Mouse (Mus musculus): Measurements from ENCODE around the gene Suv39h1. TPM values are rescaled to one million over a fixed set of nuclear protein-coding genes. Genes with fewer than 3 reads are reported as not detected.
"Not testable (repeated sequence)": the region's sequence is repeated elsewhere in the genome, so short reads cannot be mapped to it uniquely, and the experiment has no call there.

The Suv39h1 gene
- polyA plus RNA-seq, 1 experiment, result 16.0 TPM

- H3K27me3 ChIP-seq (ENCODE audit: control insufficient read depth, insufficient read depth, insufficient read length), result no peaks in the 10 kb centered on the region
- H3K36me3 ChIP-seq (ENCODE audit: control insufficient read depth, insufficient read depth), result no peaks in the 10 kb centered on the region
- peak overlapping the region; percentile 20 for H3K4me3 ChIP-seq
These were observed 21.0 kb upstream of the Suv39h1 start for GRCm38 (mm10) chrX:8095546-8095945.

GRCm38 (mm10) chrX:8090954-8091347 is 16.4 kb upstream of the Suv39h1 start:
- H3K27me3 ChIP-seq (ENCODE audit: control insufficient read depth, insufficient read depth, insufficient read length); H3ac ChIP-seq (ENCODE audit: control insufficient read depth, insufficient read length); H3K4me2 ChIP-seq (ENCODE audit: low read depth); H3K4me3 ChIP-seq; H3K36me3 ChIP-seq (ENCODE audit: control insufficient read depth, insufficient read depth); H3K79me2 ChIP-seq (ENCODE audit: control insufficient read depth, insufficient read depth): not testable (repeated sequence)

More at GRCm38 (mm10) chrX:8095546-8095945, 21.0 kb upstream of the Suv39h1 start:
- Histone ChIP-seq H3K79me2 (ENCODE audit: control insufficient read depth, insufficient read depth) (no peaks in the 10 kb centered on the region), H3ac (ENCODE audit: control insufficient read depth, insufficient read length) (no peak overlapping the region), H3K4me2 (ENCODE audit: low read depth) (peak overlapping the region; percentile 42)
- TF ChIP-seq TCF12 (IDR thresholded peaks at IDR 0.05; ENCODE audit: insufficient read depth, poor library complexity, severe bottlenecking), result no peak
- TF ChIP-seq MYOD1 (IDR thresholded peaks at IDR 0.05; ENCODE audit: control insufficient read depth in 1 of 3, insufficient read length in 2 of 3, low read depth in 2 of 3), result no peak
- no peak for TF ChIP-seq E2F4 (IDR thresholded peaks at IDR 0.05; ENCODE audit: insufficient read depth)
- no peak for TF ChIP-seq REST (IDR thresholded peaks at IDR 0.05; ENCODE audit: insufficient read depth, insufficient read length)
- TF ChIP-seq MYOG (IDR thresholded peaks at IDR 0.05; ENCODE audit: control insufficient read depth in 1 of 3, insufficient read depth in 1 of 3, insufficient read length in 2 of 3, low read depth in 2 of 3), result no peak
- TF ChIP-seq TCF3 (IDR thresholded peaks at IDR 0.05; ENCODE audit: insufficient read length, low read depth), result no peak
- TF ChIP-seq MAX (IDR thresholded peaks at IDR 0.05; ENCODE audit: low read depth), result no peak
- TF ChIP-seq USF1 (IDR thresholded peaks at IDR 0.05; ENCODE audit: low read depth), result no peak
- TF ChIP-seq CEBPB (IDR thresholded peaks at IDR 0.05; ENCODE audit: insufficient read depth, poor library complexity, severe bottlenecking), result no peak

- Histone ChIP-seq H3ac (ENCODE audit: control insufficient read depth, insufficient read length) (no peak within 1 kb of the TSS), H3K36me3 (ENCODE audit: control insufficient read depth, insufficient read depth) (no peaks in the 10 kb centered on the region), H3K27me3 (ENCODE audit: control insufficient read depth, insufficient read depth, insufficient read length) (no peaks in the 10 kb centered on the region), H3K4me3 (no peak within 1 kb of the TSS), H3K4me2 (ENCODE audit: low read depth) (no peak within 1 kb of the TSS), H3K79me2 (ENCODE audit: control insufficient read depth, insufficient read depth) (no peaks in the 10 kb centered on the region)
- no peak for TF ChIP-seq SRF (IDR thresholded peaks at IDR 0.05; ENCODE audit: control insufficient read depth, insufficient read length, low read depth)
- TF ChIP-seq USF1 (IDR thresholded peaks at IDR 0.05; ENCODE audit: low read depth), result no peak
- no peak for TF ChIP-seq TCF3 (IDR thresholded peaks at IDR 0.05; ENCODE audit: insufficient read length, low read depth)
- no peak for TF ChIP-seq CEBPB (IDR thresholded peaks at IDR 0.05; ENCODE audit: insufficient read depth, poor library complexity, severe bottlenecking)
- TF ChIP-seq MAX (IDR thresholded peaks at IDR 0.05; ENCODE audit: low read depth), result no peak
- no peak for TF ChIP-seq MYOG (IDR thresholded peaks at IDR 0.05; ENCODE audit: control insufficient read depth in 1 of 3, insufficient read depth in 1 of 3, insufficient read length in 2 of 3, low read depth in 2 of 3)
- TF ChIP-seq MYOD1 (IDR thresholded peaks at IDR 0.05; ENCODE audit: control insufficient read depth in 1 of 3, insufficient read length in 2 of 3, low read depth in 2 of 3), result no peak
- TF ChIP-seq REST (IDR thresholded peaks at IDR 0.05; ENCODE audit: insufficient read depth, insufficient read length), result no peak
- no peak for TF ChIP-seq E2F4 (IDR thresholded peaks at IDR 0.05; ENCODE audit: insufficient read depth)
- no peak for TF ChIP-seq POLR2A (IDR thresholded peaks at IDR 0.05; ENCODE audit: insufficient read length, low read depth)
- TF ChIP-seq POLR2AphosphoS2 (IDR thresholded peaks at IDR 0.05; ENCODE audit: insufficient read length, low read depth), result no peak
- no peak for TF ChIP-seq TCF12 (IDR thresholded peaks at IDR 0.05; ENCODE audit: insufficient read depth, poor library complexity, severe bottlenecking)
These were observed 15.9 kb upstream of the Suv39h1 start, which contains the start of gene Was for GRCm38 (mm10) chrX:8090346-8090953. Was (minus strand) TSS chrX:8090498.

GRCm38 (mm10) chrX:8089746-8090145 is 15.2 kb upstream of the Suv39h1 start:
- H3K36me3 ChIP-seq (ENCODE audit: control insufficient read depth, insufficient read depth), result no peaks in the 10 kb centered on the region
- no peak overlapping the region for H3K4me3 ChIP-seq
- H3K4me2 ChIP-seq (ENCODE audit: low read depth), result no peak overlapping the region
- no peak overlapping the region for H3ac ChIP-seq (ENCODE audit: control insufficient read depth, insufficient read length)
- TF ChIP-seq MYOG (IDR thresholded peaks at IDR 0.05; ENCODE audit: control insufficient read depth in 1 of 3, insufficient read depth in 1 of 3, insufficient read length in 2 of 3, low read depth in 2 of 3), result no peak
- no peak for TF ChIP-seq TCF3 (IDR thresholded peaks at IDR 0.05; ENCODE audit: insufficient read length, low read depth)
- no peak for TF ChIP-seq MYOD1 (IDR thresholded peaks at IDR 0.05; ENCODE audit: control insufficient read depth in 1 of 3, insufficient read length in 2 of 3, low read depth in 2 of 3)
- no peak for TF ChIP-seq CEBPB (IDR thresholded peaks at IDR 0.05; ENCODE audit: insufficient read depth, poor library complexity, severe bottlenecking)
- TF ChIP-seq MAX (IDR thresholded peaks at IDR 0.05; ENCODE audit: low read depth), result no peak
- no peak for TF ChIP-seq E2F4 (IDR thresholded peaks at IDR 0.05; ENCODE audit: insufficient read depth)
- TF ChIP-seq POLR2A (IDR thresholded peaks at IDR 0.05; ENCODE audit: insufficient read length, low read depth), result no peak
- TF ChIP-seq USF1 (IDR thresholded peaks at IDR 0.05; ENCODE audit: low read depth), result no peak
- TF ChIP-seq SRF (IDR thresholded peaks at IDR 0.05; ENCODE audit: control insufficient read depth, insufficient read length, low read depth), result no peak
- TF ChIP-seq POLR2AphosphoS2 (IDR thresholded peaks at IDR 0.05; ENCODE audit: insufficient read length, low read depth), result no peak
- no peak for TF ChIP-seq REST (IDR thresholded peaks at IDR 0.05; ENCODE audit: insufficient read depth, insufficient read length)
- no peak for TF ChIP-seq TCF12 (IDR thresholded peaks at IDR 0.05; ENCODE audit: insufficient read depth, poor library complexity, severe bottlenecking)
- no peaks in the 10 kb centered on the region for H3K27me3 ChIP-seq (ENCODE audit: control insufficient read depth, insufficient read depth, insufficient read length)
- H3K79me2 ChIP-seq (ENCODE audit: control insufficient read depth, insufficient read depth), result no peaks in the 10 kb centered on the region

- Histone ChIP-seq H3K79me2 (ENCODE audit: control insufficient read depth, insufficient read depth) (no peaks in the 10 kb centered on the region), H3K36me3 (ENCODE audit: control insufficient read depth, insufficient read depth) (no peaks in the 10 kb centered on the region), H3ac (ENCODE audit: control insufficient read depth, insufficient read length) (no peak overlapping the region), H3K27me3 (ENCODE audit: control insufficient read depth, insufficient read depth, insufficient read length) (no peaks in the 10 kb centered on the region), H3K4me3 (no peak overlapping the region), H3K4me2 (ENCODE audit: low read depth) (peak overlapping the region; percentile 35)
- TF ChIP-seq SRF (IDR thresholded peaks at IDR 0.05; ENCODE audit: control insufficient read depth, insufficient read length, low read depth), result no peak
- TF ChIP-seq MYOD1 (IDR thresholded peaks at IDR 0.05; ENCODE audit: control insufficient read depth in 1 of 3, insufficient read length in 2 of 3, low read depth in 2 of 3), result no peak
- TF ChIP-seq TCF12 (IDR thresholded peaks at IDR 0.05; ENCODE audit: insufficient read depth, poor library complexity, severe bottlenecking), result no peak
- no peak for TF ChIP-seq E2F4 (IDR thresholded peaks at IDR 0.05; ENCODE audit: insufficient read depth)
- TF ChIP-seq TCF3 (IDR thresholded peaks at IDR 0.05; ENCODE audit: insufficient read length, low read depth), result no peak
- TF ChIP-seq CEBPB (IDR thresholded peaks at IDR 0.05; ENCODE audit: insufficient read depth, poor library complexity, severe bottlenecking), result no peak
- TF ChIP-seq REST (IDR thresholded peaks at IDR 0.05; ENCODE audit: insufficient read depth, insufficient read length), result no peak
- TF ChIP-seq MAX (IDR thresholded peaks at IDR 0.05; ENCODE audit: low read depth), result no peak
- TF ChIP-seq POLR2AphosphoS2 (IDR thresholded peaks at IDR 0.05; ENCODE audit: insufficient read length, low read depth), result no peak
- no peak for TF ChIP-seq POLR2A (IDR thresholded peaks at IDR 0.05; ENCODE audit: insufficient read length, low read depth)
- no peak for TF ChIP-seq MYOG (IDR thresholded peaks at IDR 0.05; ENCODE audit: control insufficient read depth in 1 of 3, insufficient read depth in 1 of 3, insufficient read length in 2 of 3, low read depth in 2 of 3)
- TF ChIP-seq USF1 (IDR thresholded peaks at IDR 0.05; ENCODE audit: low read depth), result no peak
These were observed 11.1 kb upstream of the Suv39h1 start for GRCm38 (mm10) chrX:8085611-8086010.
